Mouse (Mus musculus) stomach, postnatal 0 days (tissue): ENCODE measurements around the gene Mical3.

Experiments used
- CTCF ChIP-seq: IDR thresholded peaks from 2 replicates; pipeline ENCODE4 v1.5.1; 2016; ENCODE audit warnings: antibody characterized with exemption, low read depth, mild to moderate bottlenecking, moderate library complexity
- EP300 ChIP-seq: optimal IDR thresholded peaks from 2 replicates; pipeline ENCODE3; 2016; ENCODE audit warnings: antibody characterized with exemption

DNA sequence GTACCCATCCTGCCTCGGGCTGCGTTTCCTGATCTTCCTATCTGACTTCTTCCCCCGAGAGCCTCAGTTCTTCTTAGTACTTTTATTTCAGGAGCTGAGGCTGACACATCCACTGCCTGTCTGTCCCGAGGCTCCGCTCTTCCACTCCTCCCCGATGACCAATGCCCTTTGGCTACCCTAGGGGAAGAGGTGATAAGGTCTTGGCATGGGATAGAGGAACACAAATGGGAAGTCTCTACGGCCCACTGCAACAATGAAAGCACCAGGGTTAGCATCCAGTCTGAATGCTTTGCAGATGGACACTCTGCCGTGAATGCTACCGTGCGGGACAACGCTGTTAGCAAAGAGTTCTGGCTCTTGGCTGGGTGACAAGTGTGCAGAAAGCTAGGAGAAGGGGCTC, 116.5 kb downstream of the Mical3 start:
- TF ChIP-seq EP300 (no peak), CTCF (no peak)
